Mouse (Mus musculus) lung, embryonic 14.5 days (tissue): Measurements from ENCODE around the gene Mrpl48. TPM values are rescaled to one million over a fixed set of nuclear protein-coding genes. Genes with fewer than 3 reads are reported as not detected.

Source experiments
- ATAC-seq: fragments of 200-750 bp; cut with Nextera tagmentation; 2 replicates; pipeline ENCODE4 v1.8.0; 2017; ENCODE audit warnings: mild to moderate bottlenecking, moderate TSS enrichment, moderate library complexity; ENCODE audit not compliant: insufficient read depth
- DNase-seq: peaks from one replicate; pipeline ENCODE4 v3.0.0-alpha.2; 2015
- H3K27ac ChIP-seq: fragments of 300-500 bp; sonication (generic); 2 replicates; pipeline ENCODE4 v1.5.1; 2014; ENCODE audit warnings: low read depth, mild to moderate bottlenecking, moderate library complexity
- H3K27me3 ChIP-seq: fragments of 300-500 bp; sonication (generic); 2 replicates; pipeline ENCODE4 v1.6.1; 2014; ENCODE audit warnings: low read length, control low read depth; ENCODE audit not compliant: insufficient read depth
- H3K36me3 ChIP-seq: fragments of 300-500 bp; sonication (generic); 2 replicates; pipeline ENCODE4 v1.6.1; 2014; ENCODE audit warnings: control low read depth; ENCODE audit not compliant: insufficient read depth
- H3K4me1 ChIP-seq: fragments of 300-500 bp; sonication (generic); 2 replicates; pipeline ENCODE4 v1.6.1; 2014; ENCODE audit warnings: antibody characterized with exemption, control low read depth; ENCODE audit not compliant: insufficient read depth
- H3K4me2 ChIP-seq: fragments of 300-500 bp; sonication (generic); 2 replicates; pipeline ENCODE4 v1.6.1; 2014; ENCODE audit warnings: mild to moderate bottlenecking
- H3K4me3 ChIP-seq: fragments of 300-500 bp; sonication (generic); 2 replicates; pipeline ENCODE4 v1.5.1; 2014; ENCODE audit warnings: low read depth, low read length
- H3K9ac ChIP-seq: fragments of 300-500 bp; sonication (generic); 2 replicates; pipeline ENCODE4 v1.6.1; 2014
- H3K9me3 ChIP-seq: fragments of 300-500 bp; sonication (generic); 2 replicates; pipeline ENCODE4 v1.6.1; 2016; ENCODE audit warnings: low read depth, low read length, control low read depth
- CTCF ChIP-seq: IDR thresholded peaks from 2 replicates; pipeline ENCODE4 v1.5.1; 2016; ENCODE audit warnings: antibody characterized with exemption, low read depth
- WGBS: fragments of 180-500 bp; shearing (Covaris S2); extraction: QIAGEN DNeasy Blood & Tissue Kit; methylation state at CpG from one replicate; pipeline ENCODE4 v1.1.7; 2014; 5-methylcytosine and 5-hydroxymethylcytosine counted together
- polyA plus RNA-seq: library from polyadenylated mRNA; unstranded; fragments of >200 nt; fragmentation: Nextera tagmentation; extraction: Ambion mirVana; gene quantifications from 2 replicates; pipeline ENCODE4 v1.2.1, GENCODE M21; 2014

Gene Mrpl48
- polyA plus RNA-seq, 1 experiment from 2014 or later, result 77.2 TPM

DNA sequence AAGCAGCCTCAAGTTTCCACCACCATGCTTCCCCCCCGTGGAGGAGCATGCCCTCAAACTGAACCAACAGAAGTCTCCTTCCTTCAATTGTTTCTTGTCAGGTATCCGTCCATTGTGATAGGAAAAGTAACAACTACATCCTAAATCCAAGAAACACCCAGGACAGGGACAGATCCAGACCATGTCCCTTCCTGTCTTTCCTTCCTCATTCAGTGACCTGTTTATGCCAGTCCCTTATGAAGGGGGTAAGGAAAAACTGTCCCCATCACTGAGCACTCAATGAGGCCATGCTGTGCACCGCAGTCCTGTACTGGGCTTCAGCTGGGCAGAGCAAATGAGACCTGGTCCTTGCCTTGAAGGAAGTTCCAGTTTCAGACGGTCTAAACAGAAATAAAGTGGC lies 41.0 kb upstream of the Mrpl48 start:
- 72% methylated on average over 4 of the region's 4 CpGs for WGBS
- H3K4me1 ChIP-seq, result no peaks in the 10 kb centered on the region
- no peaks in the 10 kb centered on the region for H3K27me3 ChIP-seq
- H3K9me3 ChIP-seq, result no peaks in the 10 kb centered on the region
- peak overlapping the region; percentile 46; the same call in 1 of the 2 replicates for H3K27ac ChIP-seq
- no peak overlapping the region for H3K4me3 ChIP-seq
- DNase-seq, result no peak
- no peak for TF ChIP-seq CTCF
- ATAC-seq, result no peak
- H3K9ac ChIP-seq, result no peak overlapping the region
- no peak overlapping the region for H3K4me2 ChIP-seq
- H3K36me3 ChIP-seq, result 0 out of 2 replicates have a peak, but pooled peaks cover 3% of the 10 kb centered on the region

DNA sequence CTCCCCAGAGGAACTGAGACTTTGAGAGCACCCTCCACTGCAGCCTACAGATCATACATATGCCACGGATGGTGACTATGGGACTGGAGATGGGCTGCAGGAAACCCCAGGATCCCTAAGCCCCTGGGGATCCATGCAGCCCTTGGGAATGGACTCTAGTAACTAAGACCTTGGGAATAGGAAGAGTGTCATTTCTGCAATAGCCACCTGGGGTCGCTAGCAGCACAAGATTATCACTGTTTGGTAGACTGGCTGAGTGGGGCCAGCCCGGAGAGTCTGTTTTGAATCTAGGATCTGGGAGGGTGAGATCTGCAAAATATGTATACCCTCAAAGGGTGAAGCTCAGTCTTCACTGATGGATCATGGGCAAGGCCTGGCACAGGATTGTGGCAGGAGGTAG lies 37.0 kb upstream of the Mrpl48 start:
- peak; percentile 73 for TF ChIP-seq CTCF
- peak; percentile 62; the same call in 1 of the 2 replicates for ATAC-seq
- DNase-seq, result peak; percentile 86
- no peak overlapping the region for H3K4me2 ChIP-seq
- no peak overlapping the region for H3K27ac ChIP-seq
- H3K27me3 ChIP-seq, result no peaks in the 10 kb centered on the region
- no peaks in the 10 kb centered on the region for H3K4me1 ChIP-seq
- WGBS, result 22% methylated on average over 3 of the region's 3 CpGs
- H3K4me3 ChIP-seq, result no peak overlapping the region
- H3K36me3 ChIP-seq, result peaks cover 7% of the 10 kb centered on the region; the same call in 1 of the 2 replicates
- H3K9me3 ChIP-seq, result no peaks in the 10 kb centered on the region
- H3K9ac ChIP-seq, result no peak overlapping the region

DNA sequence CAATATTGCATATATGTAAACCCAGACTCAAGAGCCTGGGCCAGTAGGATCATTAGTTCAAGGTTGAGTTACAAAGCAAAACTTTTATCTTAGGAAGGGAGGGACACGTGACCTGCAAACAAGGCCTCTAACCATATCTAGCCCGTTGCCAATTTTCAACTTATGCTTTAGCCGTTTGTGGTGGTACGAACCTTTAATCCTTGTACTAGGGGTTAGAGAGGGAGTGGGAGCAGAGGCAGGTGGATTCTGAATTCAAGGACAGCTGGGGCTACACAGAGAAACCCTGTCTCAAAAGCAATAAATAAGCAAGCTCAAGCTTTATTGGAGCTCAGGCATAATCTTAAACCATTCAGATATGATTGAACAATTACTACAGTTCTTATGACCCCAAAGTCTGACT lies 34.3 kb upstream of the Mrpl48 start:
- Histone ChIP-seq H3K9ac (no peak overlapping the region), H3K27ac (no peak overlapping the region), H3K27me3 (no peaks in the 10 kb centered on the region), H3K4me3 (no peak overlapping the region), H3K4me1 (no peaks in the 10 kb centered on the region), H3K36me3 (peaks cover 18% of the 10 kb centered on the region), H3K4me2 (no peak overlapping the region), H3K9me3 (no peaks in the 10 kb centered on the region)
- ATAC-seq, result no peak
- no peak for TF ChIP-seq CTCF
- no peak for DNase-seq
- 89% methylated on average over 4 of the region's 4 CpGs for WGBS

- H3K9ac ChIP-seq, result no peak overlapping the region
- no peak overlapping the region for H3K4me2 ChIP-seq
- no peaks in the 10 kb centered on the region for H3K4me1 ChIP-seq
- TF ChIP-seq CTCF, result peak; percentile 55
- no peak for ATAC-seq
- H3K27me3 ChIP-seq, result no peaks in the 10 kb centered on the region
- H3K27ac ChIP-seq, result no peak overlapping the region
- no peak overlapping the region for H3K4me3 ChIP-seq
- DNase-seq, result peak; percentile 71
- 0% methylated on average over 1 of the region's 1 CpGs for WGBS
- H3K36me3 ChIP-seq, result peaks cover 38% of the 10 kb centered on the region
- H3K9me3 ChIP-seq, result no peaks in the 10 kb centered on the region
Observed at GRCm38 (mm10) chr7:100637657-100638056, 29.6 kb upstream of the Mrpl48 start.

DNA sequence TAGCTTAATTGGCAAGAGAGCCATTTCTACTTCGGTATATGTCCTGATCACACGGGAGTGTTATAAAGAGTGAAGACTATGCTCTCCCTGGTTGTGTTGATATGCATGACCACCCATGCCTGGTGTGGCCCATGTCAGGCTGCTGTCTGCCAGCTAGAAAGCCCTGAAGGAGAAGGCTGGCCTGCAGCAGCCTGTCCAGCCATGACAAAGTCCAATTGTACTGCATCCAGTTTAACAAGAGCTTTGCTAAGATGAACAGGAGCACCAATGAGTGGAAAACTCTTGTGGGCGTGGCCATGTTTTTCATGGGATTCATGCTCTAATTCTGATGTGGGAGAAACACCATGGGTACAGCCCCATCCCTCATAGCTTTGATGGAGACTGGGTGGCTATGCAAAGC lies 16.4 kb upstream of the Mrpl48 start:
- no peak for DNase-seq
- H3K9me3 ChIP-seq, result no peaks in the 10 kb centered on the region
- 80% methylated on average over 3 of the region's 3 CpGs for WGBS
- H3K4me3 ChIP-seq, result no peak overlapping the region
- no peaks in the 10 kb centered on the region for H3K27me3 ChIP-seq
- no peak for ATAC-seq
- peaks cover 8% of the 10 kb centered on the region; the same call in 1 of the 2 replicates for H3K36me3 ChIP-seq
- H3K4me2 ChIP-seq, result no peak overlapping the region
- H3K27ac ChIP-seq, result no peak overlapping the region
- H3K9ac ChIP-seq, result no peak overlapping the region
- no peaks in the 10 kb centered on the region for H3K4me1 ChIP-seq
- TF ChIP-seq CTCF, result no peak

GRCm38 (mm10) chr7:100622277-100622676 lies 14.2 kb upstream of the Mrpl48 start:
- WGBS, result 76% methylated on average over 2 of the region's 2 CpGs
- no peak for DNase-seq

GRCm38 (mm10) chr7:100616121-100616857 lies 8.2 kb upstream of the Mrpl48 start:
- Histone ChIP-seq H3K9ac (no peak overlapping the region), H3K36me3 (no peaks in the 10 kb centered on the region), H3K4me2 (no peak overlapping the region), H3K4me3 (no peak overlapping the region), H3K4me1 (no peaks in the 10 kb centered on the region), H3K27me3 (no peaks in the 10 kb centered on the region), H3K27ac (no peak overlapping the region), H3K9me3 (no peaks in the 10 kb centered on the region)
- no peak for DNase-seq
- WGBS, result 90% methylated on average over 4 of the region's 4 CpGs
- ATAC-seq, result no peak
- TF ChIP-seq CTCF, result no peak

More at GRCm38 (mm10) chr7:100622277-100622676, 14.2 kb upstream of the Mrpl48 start:
- H3K9me3 ChIP-seq, result no peaks in the 10 kb centered on the region
- no peak for ATAC-seq
- peak; percentile 40 for TF ChIP-seq CTCF
- no peak overlapping the region for H3K4me2 ChIP-seq
- H3K27ac ChIP-seq, result no peak overlapping the region
- no peaks in the 10 kb centered on the region for H3K36me3 ChIP-seq
- H3K27me3 ChIP-seq, result no peaks in the 10 kb centered on the region
- no peak overlapping the region for H3K4me3 ChIP-seq
- H3K4me1 ChIP-seq, result no peaks in the 10 kb centered on the region
- H3K9ac ChIP-seq, result no peak overlapping the region
